Mouse (Mus musculus): ENCODE data around the gene Foxp1. TPM values are rescaled to one million over a fixed set of nuclear protein-coding genes. Genes with fewer than 3 reads are reported as not detected.

Gene Foxp1
- polyA plus RNA-seq, 1 experiment from 2014 or later, result 52.4 TPM

DNA sequence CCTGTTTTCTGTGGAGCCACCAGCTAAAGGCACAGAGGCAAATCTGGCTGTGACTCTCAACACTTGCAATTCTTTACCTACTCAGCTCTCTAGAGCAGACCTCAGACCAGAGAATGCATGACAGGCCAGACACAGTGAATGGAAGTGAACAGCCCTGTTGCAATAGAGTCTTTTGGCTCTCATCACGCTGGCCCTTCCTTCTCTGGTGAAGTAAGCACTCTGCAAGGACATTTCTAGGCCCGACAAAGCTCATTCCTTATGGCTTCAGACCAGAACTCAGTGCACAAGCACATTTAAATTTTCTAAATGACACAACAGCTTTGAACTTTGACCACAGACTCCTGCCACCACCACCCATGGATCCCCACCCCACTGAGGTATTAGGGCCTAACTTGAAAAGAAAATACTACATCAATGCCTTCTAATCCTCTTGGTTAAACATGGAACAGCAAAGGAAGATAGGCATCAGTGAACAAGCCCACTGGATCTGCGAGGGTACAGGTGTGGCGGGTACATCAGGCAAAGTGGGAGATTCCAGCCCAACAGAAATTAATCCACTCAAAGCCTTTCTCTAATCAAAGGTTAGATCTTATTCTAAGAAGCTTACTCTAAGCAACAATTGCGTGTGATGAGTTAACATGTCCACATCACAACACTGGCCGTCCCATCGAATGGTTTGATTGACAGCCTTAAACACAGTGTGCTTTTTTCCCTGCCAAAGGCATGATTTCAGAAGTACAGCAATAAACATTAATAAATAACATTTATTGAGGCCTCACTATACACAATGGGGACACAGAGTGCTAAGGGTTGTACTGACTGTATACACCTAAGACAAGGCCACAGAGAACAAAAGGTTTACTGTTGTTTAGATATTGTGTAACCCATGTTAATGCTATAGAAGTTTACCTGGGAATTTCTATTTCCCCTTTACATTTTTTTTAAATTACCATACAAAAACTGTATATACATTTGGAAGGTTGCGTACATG, 401.4 kb downstream of the Foxp1 start:
- WGBS, result 90% methylated on average over 8 of the region's 8 CpGs
- Histone ChIP-seq H3K4me3 (ENCODE audit: low read depth, low read length) (no peak overlapping the region), H3K27me3 (ENCODE audit: control insufficient read depth, insufficient read depth, low read length) (no peaks in the 10 kb centered on the region), H3K9ac (replicated peaks; ENCODE audit: low read depth, low read length) (no peak overlapping the region), H3K9me3 (ENCODE audit: control insufficient read depth, low read length) (no peaks in the 10 kb centered on the region), H3K27ac (ENCODE audit: low read depth, low read length) (no peak overlapping the region), H3K36me3 (ENCODE audit: control insufficient read depth, insufficient read depth, low read length) (no peaks in the 10 kb centered on the region), H3K4me2 (ENCODE audit: low read depth, low read length) (no peak overlapping the region), H3K4me1 (ENCODE audit: control insufficient read depth, insufficient read depth, low read length) (no peaks in the 10 kb centered on the region)
- no peak for ATAC-seq (ENCODE audit: low read depth)

- no peak overlapping the region for H3K4me2 ChIP-seq (ENCODE audit: low read depth, low read length)
- no peaks in the 10 kb centered on the region for H3K4me1 ChIP-seq (ENCODE audit: control insufficient read depth, insufficient read depth, low read length)
- H3K27me3 ChIP-seq (ENCODE audit: control insufficient read depth, insufficient read depth, low read length), result no peaks in the 10 kb centered on the region
- no peak for ATAC-seq (ENCODE audit: low read depth)
- H3K9me3 ChIP-seq (ENCODE audit: control insufficient read depth, low read length), result no peaks in the 10 kb centered on the region
- H3K9ac ChIP-seq (replicated peaks; ENCODE audit: low read depth, low read length), result no peak overlapping the region
- 85% methylated on average over 4 of the region's 4 CpGs for WGBS
- H3K27ac ChIP-seq (ENCODE audit: low read depth, low read length), result no peak overlapping the region
- no peak overlapping the region for H3K4me3 ChIP-seq (ENCODE audit: low read depth, low read length)
- no peaks in the 10 kb centered on the region for H3K36me3 ChIP-seq (ENCODE audit: control insufficient read depth, insufficient read depth, low read length)
Observed at GRCm38 (mm10) chr6:99118534-99118933, 404.0 kb downstream of the Foxp1 start.

GRCm38 (mm10) chr6:99117411-99117810, 405.1 kb downstream of the Foxp1 start:
- Histone ChIP-seq H3K9ac (replicated peaks; ENCODE audit: low read depth, low read length) (no peak overlapping the region), H3K4me2 (ENCODE audit: low read depth, low read length) (no peak overlapping the region), H3K36me3 (ENCODE audit: control insufficient read depth, insufficient read depth, low read length) (no peaks in the 10 kb centered on the region), H3K27ac (ENCODE audit: low read depth, low read length) (no peak overlapping the region), H3K4me3 (ENCODE audit: low read depth, low read length) (no peak overlapping the region), H3K27me3 (ENCODE audit: control insufficient read depth, insufficient read depth, low read length) (no peaks in the 10 kb centered on the region), H3K4me1 (ENCODE audit: control insufficient read depth, insufficient read depth, low read length) (no peaks in the 10 kb centered on the region), H3K9me3 (ENCODE audit: control insufficient read depth, low read length) (no peaks in the 10 kb centered on the region)
- ATAC-seq (ENCODE audit: low read depth), result no peak
- WGBS, result 83% methylated on average over 1 of the region's 1 CpGs

DNA sequence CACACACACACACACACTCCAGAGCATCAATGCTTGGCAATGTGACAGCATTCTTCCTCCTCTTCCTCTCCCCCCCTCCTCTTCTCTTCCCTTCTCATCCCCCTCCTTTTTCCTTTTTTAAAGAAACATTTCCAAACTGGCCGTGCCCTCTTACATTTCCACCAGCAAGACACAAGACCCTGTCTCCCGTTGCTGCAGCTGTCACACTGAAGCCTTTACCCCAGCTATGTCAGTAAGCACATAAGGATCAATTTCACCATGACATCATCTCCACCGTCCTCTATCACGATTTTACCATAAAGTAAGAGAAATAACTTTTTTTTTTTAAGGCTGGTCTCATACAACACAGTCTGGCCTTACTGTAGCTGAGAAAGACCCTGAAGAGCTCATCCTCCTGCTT, 410.7 kb downstream of the Foxp1 start:
- WGBS, result 85% methylated on average over 4 of the region's 4 CpGs
- Histone ChIP-seq H3K9ac (replicated peaks; ENCODE audit: low read depth, low read length) (no peak overlapping the region), H3K27me3 (ENCODE audit: control insufficient read depth, insufficient read depth, low read length) (no peaks in the 10 kb centered on the region), H3K27ac (ENCODE audit: low read depth, low read length) (no peak overlapping the region), H3K36me3 (ENCODE audit: control insufficient read depth, insufficient read depth, low read length) (no peaks in the 10 kb centered on the region), H3K9me3 (ENCODE audit: control insufficient read depth, low read length) (no peaks in the 10 kb centered on the region), H3K4me1 (ENCODE audit: control insufficient read depth, insufficient read depth, low read length) (no peaks in the 10 kb centered on the region), H3K4me2 (ENCODE audit: low read depth, low read length) (no peak overlapping the region), H3K4me3 (ENCODE audit: low read depth, low read length) (no peak overlapping the region)
- ATAC-seq (ENCODE audit: low read depth), result no peak

- WGBS, result 50% methylated on average over 4 of the region's 4 CpGs
- H3K27me3 ChIP-seq (ENCODE audit: control insufficient read depth, insufficient read depth, low read length), result no peaks in the 10 kb centered on the region
- H3K36me3 ChIP-seq (ENCODE audit: control insufficient read depth, insufficient read depth, low read length), result no peaks in the 10 kb centered on the region
- H3K4me1 ChIP-seq (ENCODE audit: control insufficient read depth, insufficient read depth, low read length), result 0 out of 2 replicates have a peak, but pooled peaks cover 4% of the 10 kb centered on the region
- H3K4me2 ChIP-seq (ENCODE audit: low read depth, low read length), result no peak overlapping the region
- H3K4me3 ChIP-seq (ENCODE audit: low read depth, low read length), result no peak overlapping the region
- ATAC-seq (ENCODE audit: low read depth), result no peak
- no peak overlapping the region for H3K9ac ChIP-seq (replicated peaks; ENCODE audit: low read depth, low read length)
- H3K27ac ChIP-seq (ENCODE audit: low read depth, low read length), result no peak overlapping the region
- no peaks in the 10 kb centered on the region for H3K9me3 ChIP-seq (ENCODE audit: control insufficient read depth, low read length)
Observed at GRCm38 (mm10) chr6:99108417-99108816, 414.1 kb downstream of the Foxp1 start.

GRCm38 (mm10) chr6:99107674-99108073, 414.8 kb downstream of the Foxp1 start:
- no peaks in the 10 kb centered on the region for H3K9me3 ChIP-seq (ENCODE audit: control insufficient read depth, low read length)
- H3K27me3 ChIP-seq (ENCODE audit: control insufficient read depth, insufficient read depth, low read length), result no peaks in the 10 kb centered on the region
- ATAC-seq (ENCODE audit: low read depth), result no peak
- H3K4me1 ChIP-seq (ENCODE audit: control insufficient read depth, insufficient read depth, low read length), result 0 out of 2 replicates have a peak, but pooled peaks cover 4% of the 10 kb centered on the region
- H3K4me3 ChIP-seq (ENCODE audit: low read depth, low read length), result no peak overlapping the region
- WGBS, result 96% methylated on average over 6 of the region's 6 CpGs
- H3K36me3 ChIP-seq (ENCODE audit: control insufficient read depth, insufficient read depth, low read length), result no peaks in the 10 kb centered on the region
- no peak overlapping the region for H3K4me2 ChIP-seq (ENCODE audit: low read depth, low read length)
- no peak overlapping the region for H3K27ac ChIP-seq (ENCODE audit: low read depth, low read length)
- H3K9ac ChIP-seq (replicated peaks; ENCODE audit: low read depth, low read length), result no peak overlapping the region

GRCm38 (mm10) chr6:99107081-99107482, 415.4 kb downstream of the Foxp1 start:
- H3K9me3 ChIP-seq (ENCODE audit: control insufficient read depth, low read length), result no peaks in the 10 kb centered on the region
- H3K4me1 ChIP-seq (ENCODE audit: control insufficient read depth, insufficient read depth, low read length), result 0 out of 2 replicates have a peak, but pooled peaks cover 4% of the 10 kb centered on the region
- no peak for ATAC-seq (ENCODE audit: low read depth)
- no peaks in the 10 kb centered on the region for H3K27me3 ChIP-seq (ENCODE audit: control insufficient read depth, insufficient read depth, low read length)
- no peak overlapping the region for H3K4me2 ChIP-seq (ENCODE audit: low read depth, low read length)
- no peak overlapping the region for H3K9ac ChIP-seq (replicated peaks; ENCODE audit: low read depth, low read length)
- 79% methylated on average over 6 of the region's 6 CpGs for WGBS
- no peak overlapping the region for H3K27ac ChIP-seq (ENCODE audit: low read depth, low read length)
- H3K4me3 ChIP-seq (ENCODE audit: low read depth, low read length), result no peak overlapping the region
- H3K36me3 ChIP-seq (ENCODE audit: control insufficient read depth, insufficient read depth, low read length), result no peaks in the 10 kb centered on the region

DNA sequence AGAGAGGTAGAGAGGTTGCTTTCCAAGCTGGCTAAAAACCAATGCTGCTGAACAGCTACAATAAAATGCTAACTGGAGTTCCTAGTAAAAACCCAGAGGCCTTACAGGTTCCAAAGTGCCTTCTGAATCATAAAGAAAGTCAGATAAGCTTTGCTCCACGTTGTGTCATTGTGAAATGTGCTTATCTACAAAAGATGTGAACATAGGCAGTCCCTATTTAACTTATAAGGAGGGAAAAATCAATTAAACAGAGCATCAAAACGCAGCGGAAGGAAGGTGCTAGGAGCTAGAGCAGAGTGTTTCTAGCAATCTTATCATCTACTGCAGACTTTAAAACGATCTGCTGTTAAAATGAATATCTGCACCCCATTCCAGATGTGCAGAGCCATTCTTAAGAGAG, 416.5 kb downstream of the Foxp1 start:
- Histone ChIP-seq H3K4me2 (ENCODE audit: low read depth, low read length) (no peak overlapping the region), H3K36me3 (ENCODE audit: control insufficient read depth, insufficient read depth, low read length) (no peaks in the 10 kb centered on the region), H3K9me3 (ENCODE audit: control insufficient read depth, low read length) (no peaks in the 10 kb centered on the region), H3K9ac (replicated peaks; ENCODE audit: low read depth, low read length) (no peak overlapping the region), H3K4me3 (ENCODE audit: low read depth, low read length) (no peak overlapping the region), H3K4me1 (ENCODE audit: control insufficient read depth, insufficient read depth, low read length) (peaks cover 7% of the 10 kb centered on the region; the same call in 1 of the 2 replicates), H3K27ac (ENCODE audit: low read depth, low read length) (no peak overlapping the region), H3K27me3 (ENCODE audit: control insufficient read depth, insufficient read depth, low read length) (no peaks in the 10 kb centered on the region)
- 82% methylated on average over 4 of the region's 4 CpGs for WGBS
- no peak for ATAC-seq (ENCODE audit: low read depth)

GRCm38 (mm10) chr6:99104446-99104845, 418.1 kb downstream of the Foxp1 start:
- H3K4me2 ChIP-seq (ENCODE audit: low read depth, low read length), result no peak overlapping the region
- H3K4me3 ChIP-seq (ENCODE audit: low read depth, low read length), result no peak overlapping the region
- no peak overlapping the region for H3K27ac ChIP-seq (ENCODE audit: low read depth, low read length)
- no peaks in the 10 kb centered on the region for H3K9me3 ChIP-seq (ENCODE audit: control insufficient read depth, low read length)
- H3K27me3 ChIP-seq (ENCODE audit: control insufficient read depth, insufficient read depth, low read length), result no peaks in the 10 kb centered on the region
- H3K4me1 ChIP-seq (ENCODE audit: control insufficient read depth, insufficient read depth, low read length), result peaks cover 7% of the 10 kb centered on the region; the same call in 1 of the 2 replicates
- no peak overlapping the region for H3K9ac ChIP-seq (replicated peaks; ENCODE audit: low read depth, low read length)
- no peaks in the 10 kb centered on the region for H3K36me3 ChIP-seq (ENCODE audit: control insufficient read depth, insufficient read depth, low read length)
- ATAC-seq (ENCODE audit: low read depth), result no peak
- 49% methylated on average over 7 of the region's 7 CpGs for WGBS
